Mouse (Mus musculus) hindbrain, embryonic 12.5 days (tissue): Measurements from ENCODE around the gene Tirap. TPM values are rescaled to one million over a fixed set of nuclear protein-coding genes. Genes with fewer than 3 reads are reported as not detected.
A peak's percentile ranks its signal among the peaks of the same experiment; 100 is the strongest.

Experiments used
- ATAC-seq: fragments of 200-750 bp; cut with Nextera tagmentation; 2 replicates; pipeline ENCODE4 v1.8.0; 2017; ENCODE audit warnings: moderate TSS enrichment; ENCODE audit not compliant: low FRiP score
- H3K27ac ChIP-seq: fragments of 300-500 bp; sonication (generic); 2 replicates; pipeline ENCODE4 v1.5.1; 2016; ENCODE audit warnings: mild to moderate bottlenecking
- H3K27me3 ChIP-seq: fragments of 300-500 bp; sonication (generic); 2 replicates; pipeline ENCODE4 v1.6.1; 2016; ENCODE audit warnings: mild to moderate bottlenecking
- H3K36me3 ChIP-seq: fragments of 300-500 bp; sonication (generic); 2 replicates; pipeline ENCODE4 v1.6.1; 2016; ENCODE audit warnings: mild to moderate bottlenecking
- H3K4me1 ChIP-seq: fragments of 300-500 bp; sonication (generic); 2 replicates; pipeline ENCODE4 v1.6.1; 2016
- H3K4me2 ChIP-seq: fragments of 300-500 bp; sonication (generic); replicated peaks from 2 replicates; pipeline ENCODE4 v1.6.1; 2016; ENCODE audit warnings: mild to moderate bottlenecking
- H3K4me3 ChIP-seq: fragments of 300-500 bp; sonication (generic); 2 replicates; pipeline ENCODE4 v1.5.1; 2016; ENCODE audit warnings: mild to moderate bottlenecking
- H3K9ac ChIP-seq: fragments of 300-500 bp; sonication (generic); 2 replicates; pipeline ENCODE4 v1.6.1; 2016; ENCODE audit warnings: mild to moderate bottlenecking, moderate library complexity
- H3K9me3 ChIP-seq: fragments of 300-500 bp; sonication (generic); replicated peaks from 2 replicates; pipeline ENCODE4 v1.6.1; 2016; ENCODE audit warnings: mild to moderate bottlenecking
- WGBS: fragments of 180-500 bp; shearing (Covaris S2); methylation state at CpG from one replicate; pipeline ENCODE4 v1.1.7; 2016; 5-methylcytosine and 5-hydroxymethylcytosine counted together
- polyA plus RNA-seq: library from polyadenylated mRNA; unstranded; fragments of >200 nt; fragmentation: Nextera tagmentation; extraction: Ambion mirVana; gene quantifications from 2 replicates; pipeline ENCODE4 v1.2.1, GENCODE M21; 2016

Tirap gene
- polyA plus RNA-seq: 11.9 and 13.4 TPM in 2 replicates

- peaks cover 8% of the 10 kb centered on the region for H3K36me3 ChIP-seq
- H3K4me2 ChIP-seq: peak within 1 kb of the TSS; percentile 64
- H3K9me3 ChIP-seq: no peaks in the 10 kb centered on the region
- H3K4me3 ChIP-seq: peak within 1 kb of the TSS; percentile 54
- under 1% methylated on average over 43 of the region's 44 CpGs for WGBS
- peak; percentile 93 for ATAC-seq
- H3K4me1 ChIP-seq: peaks cover 8% of the 10 kb centered on the region
- peak within 1 kb of the TSS; percentile 69 for H3K9ac ChIP-seq
- H3K27me3 ChIP-seq: no peaks in the 10 kb centered on the region
- no peak within 1 kb of the TSS for H3K27ac ChIP-seq
These were observed at the start of gene Tirap, which contains the start of gene Srpr for GRCm38 (mm10) chr9:35199772-35200471. Gene Tirap (minus strand): TSS chr9:35200291. Gene Srpr (plus strand): TSS chr9:35200175.

GRCm38 (mm10) chr9:35249476-35249875 is 49.4 kb upstream of the Tirap start:
- no peak for ATAC-seq
- no peaks in the 10 kb centered on the region for H3K4me1 ChIP-seq
- H3K4me3 ChIP-seq: no peak overlapping the region
- no peaks in the 10 kb centered on the region for H3K27me3 ChIP-seq
- H3K9me3 ChIP-seq: no peaks in the 10 kb centered on the region
- no peak overlapping the region for H3K4me2 ChIP-seq
- H3K36me3 ChIP-seq: no peaks in the 10 kb centered on the region
- no peak overlapping the region for H3K27ac ChIP-seq
- no peak overlapping the region for H3K9ac ChIP-seq

- no peak overlapping the region for H3K4me2 ChIP-seq
- H3K27ac ChIP-seq: no peak overlapping the region
- 99% methylated on average over 2 of the region's 2 CpGs for WGBS
- H3K4me3 ChIP-seq: no peak overlapping the region
- H3K27me3 ChIP-seq: no peaks in the 10 kb centered on the region
- H3K9me3 ChIP-seq: no peaks in the 10 kb centered on the region
- no peak overlapping the region for H3K9ac ChIP-seq
- no peak for ATAC-seq
- H3K36me3 ChIP-seq: no peaks in the 10 kb centered on the region
- no peaks in the 10 kb centered on the region for H3K4me1 ChIP-seq
These were observed 47.3 kb upstream of the Tirap start for GRCm38 (mm10) chr9:35247405-35247804.

- Histone ChIP-seq H3K4me2 (no peak overlapping the region), H3K27me3 (no peaks in the 10 kb centered on the region), H3K4me3 (no peak overlapping the region), H3K9ac (no peak overlapping the region), H3K4me1 (no peaks in the 10 kb centered on the region), H3K9me3 (no peaks in the 10 kb centered on the region), H3K36me3 (peaks cover 5% of the 10 kb centered on the region), H3K27ac (no peak overlapping the region)
- 65% methylated on average over 1 of the region's 1 CpGs for WGBS
- ATAC-seq: no peak
These were observed 39.6 kb upstream of the Tirap start for GRCm38 (mm10) chr9:35239734-35240133.

GRCm38 (mm10) chr9:35238915-35239571 is 39.0 kb upstream of the Tirap start:
- Histone ChIP-seq H3K9ac (no peak overlapping the region), H3K4me3 (no peak overlapping the region), H3K27ac (no peak overlapping the region), H3K9me3 (no peaks in the 10 kb centered on the region), H3K27me3 (no peaks in the 10 kb centered on the region), H3K4me1 (no peaks in the 10 kb centered on the region), H3K36me3 (peaks cover 12% of the 10 kb centered on the region), H3K4me2 (no peak overlapping the region)
- ATAC-seq: no peak
- WGBS: 77% methylated on average over 6 of the region's 6 CpGs

- no peak overlapping the region for H3K9ac ChIP-seq
- no peak for ATAC-seq
These were observed 38.3 kb upstream of the Tirap start for GRCm38 (mm10) chr9:35238371-35238770.

GRCm38 (mm10) chr9:35235996-35236395 is 35.9 kb upstream of the Tirap start:
- 48% methylated on average over 3 of the region's 3 CpGs for WGBS

More at GRCm38 (mm10) chr9:35238371-35238770, 38.3 kb upstream of the Tirap start:
- WGBS: 100% methylated on average over 1 of the region's 1 CpGs
- Histone ChIP-seq H3K27me3 (no peaks in the 10 kb centered on the region), H3K4me2 (no peak overlapping the region), H3K9me3 (no peaks in the 10 kb centered on the region), H3K4me3 (no peak overlapping the region), H3K36me3 (peaks cover 18% of the 10 kb centered on the region), H3K27ac (no peak overlapping the region), H3K4me1 (no peaks in the 10 kb centered on the region)

GRCm38 (mm10) chr9:35228671-35229070 is 28.6 kb upstream of the Tirap start:
- H3K9ac ChIP-seq: no peak overlapping the region
- ATAC-seq: no peak
- H3K27me3 ChIP-seq: no peaks in the 10 kb centered on the region
- 92% methylated on average over 3 of the region's 3 CpGs for WGBS
- peaks cover 36% of the 10 kb centered on the region for H3K36me3 ChIP-seq
- no peak overlapping the region for H3K27ac ChIP-seq
- H3K4me2 ChIP-seq: no peak overlapping the region
- H3K4me3 ChIP-seq: no peak overlapping the region
- no peaks in the 10 kb centered on the region for H3K4me1 ChIP-seq
- H3K9me3 ChIP-seq: no peaks in the 10 kb centered on the region

More at GRCm38 (mm10) chr9:35235996-35236395, 35.9 kb upstream of the Tirap start:
- Histone ChIP-seq H3K9me3 (no peaks in the 10 kb centered on the region), H3K27me3 (no peaks in the 10 kb centered on the region), H3K36me3 (peaks cover 30% of the 10 kb centered on the region), H3K9ac (no peak overlapping the region), H3K27ac (no peak overlapping the region), H3K4me3 (no peak overlapping the region), H3K4me1 (no peaks in the 10 kb centered on the region), H3K4me2 (no peak overlapping the region)
- ATAC-seq: no peak

- Histone ChIP-seq H3K27me3 (no peaks in the 10 kb centered on the region), H3K36me3 (peaks cover 61% of the 10 kb centered on the region), H3K9ac (no peak overlapping the region), H3K4me2 (no peak overlapping the region), H3K27ac (no peak overlapping the region), H3K4me3 (no peak overlapping the region), H3K4me1 (no peaks in the 10 kb centered on the region), H3K9me3 (no peaks in the 10 kb centered on the region)
- WGBS: 99% methylated on average over 3 of the region's 3 CpGs
- ATAC-seq: no peak
These were observed 23.4 kb upstream of the Tirap start for GRCm38 (mm10) chr9:35223466-35223865.

- H3K4me1 ChIP-seq: no peaks in the 10 kb centered on the region
- no peak for ATAC-seq
- H3K9ac ChIP-seq: no peak overlapping the region
- no peak overlapping the region for H3K4me3 ChIP-seq
- H3K27me3 ChIP-seq: no peaks in the 10 kb centered on the region
- peaks cover 83% of the 10 kb centered on the region for H3K36me3 ChIP-seq
- H3K4me2 ChIP-seq: no peak overlapping the region
- 83% methylated on average over 1 of the region's 1 CpGs for WGBS
- no peaks in the 10 kb centered on the region for H3K9me3 ChIP-seq
- no peak overlapping the region for H3K27ac ChIP-seq
These were observed 17.9 kb upstream of the Tirap start for GRCm38 (mm10) chr9:35217963-35218362.

- H3K4me2 ChIP-seq: peak overlapping the region; percentile 89
- peaks cover 18% of the 10 kb centered on the region for H3K4me1 ChIP-seq
- H3K36me3 ChIP-seq: peaks cover 55% of the 10 kb centered on the region
- ATAC-seq: no peak
- peak overlapping the region; percentile 84 for H3K9ac ChIP-seq
- no peaks in the 10 kb centered on the region for H3K9me3 ChIP-seq
- H3K27ac ChIP-seq: peak overlapping the region; percentile 49; the same call in 1 of the 2 replicates
- H3K27me3 ChIP-seq: no peaks in the 10 kb centered on the region
- H3K4me3 ChIP-seq: peak overlapping the region; percentile 78
- 37% methylated on average over 26 of the region's 26 CpGs for WGBS
These were observed 11.8 kb upstream of the Tirap start for GRCm38 (mm10) chr9:35211573-35212511.
